ENCODE assay signal across 1 mouse cellular context in the genomic region with DNA sequence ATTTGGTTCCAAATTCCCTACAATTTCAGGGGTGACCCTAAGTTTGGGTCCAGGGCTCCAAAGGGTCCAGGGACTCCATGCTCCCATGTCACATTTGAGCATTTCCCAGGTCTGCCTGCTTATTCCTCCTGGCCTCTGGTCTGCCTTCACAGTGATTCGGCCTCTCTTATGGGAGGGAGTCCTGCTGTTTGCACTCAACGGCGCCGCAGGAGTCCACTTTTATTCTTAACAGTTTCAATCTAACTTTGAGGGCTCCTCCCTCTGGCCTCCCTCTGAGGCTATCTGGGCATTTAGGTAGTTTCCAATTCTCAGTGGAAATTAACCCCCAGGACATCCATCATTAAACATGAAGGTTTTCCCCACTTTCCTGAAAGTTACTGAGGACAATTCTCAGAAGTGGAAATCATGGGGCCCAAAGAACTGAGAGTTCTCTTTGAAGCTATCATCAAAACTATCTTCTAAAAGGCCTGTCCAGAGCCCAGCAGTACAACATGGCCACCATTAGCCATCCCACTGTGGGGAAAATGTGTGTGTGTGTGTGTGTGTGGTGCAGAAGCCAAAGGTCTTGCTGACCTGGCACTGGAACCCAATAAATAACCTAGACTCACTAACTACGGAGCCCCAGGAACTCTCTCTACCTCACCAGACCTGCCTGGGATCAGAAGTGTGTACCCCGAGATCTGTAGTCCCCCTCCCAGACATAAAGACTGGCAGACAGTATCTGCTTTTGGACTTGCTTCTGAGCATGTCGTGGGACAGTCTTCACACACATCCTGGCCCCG.
TF ChIP-seq lines count a peak whose summit lies in the region.

No protein-coding gene starts in this region.

TF ChIP-seq in ES-E14, 5 proteins besides CTCF, POLR2A, EP300 and RAD21 (continued from another document):
- TF ChIP-seq ZC3H11A (IDR thresholded peaks at IDR 0.05; ENCODE audit: borderline replicate concordance, low read depth, low read length) (no peak), MAFK (IDR thresholded peaks at IDR 0.05; ENCODE audit: insufficient read depth, low read depth, low read length) (no peak)
TF ChIP-seq in ES-E14: peak in this region for 0.
